In genomic region chr6:127446436-127446890, GRCm38 (mm10) we compare ENCODE assay signal across 8 mouse cellular contexts. TPM values are rescaled to one million over a fixed set of nuclear protein-coding genes. Genes with fewer than 3 reads are reported as not detected.
A peak's percentile ranks its signal among the peaks of the same experiment; 100 is the strongest.
DNase-seq lines count a peak whose midpoint lies in the region; ATAC-seq and TF ChIP-seq lines count a peak whose summit lies in the region.

Parp11 (plus strand) TSS chr6:127446840.

- peak; percentile 82 for TF ChIP-seq CTCF in bone marrow macrophage, adult 2 months (IDR thresholded peaks at IDR 0.05; ENCODE audit: low read depth, low read length)
- peak; percentile 92 for TF ChIP-seq CTCF in liver, embryonic 14.5 days (IDR thresholded peaks at IDR 0.05; ENCODE audit: low read depth)

- no peak within 1 kb of the TSS for H3K27ac ChIP-seq in bone marrow macrophage, adult 2 months (ENCODE audit: insufficient read depth, low read depth, low read length)
- no peak within 1 kb of the TSS for H3K27ac ChIP-seq in heart, embryonic 15.5 days
- H3K27ac ChIP-seq in liver, embryonic 14.5 days = no peak within 1 kb of the TSS
- no peak within 1 kb of the TSS for H3K27ac ChIP-seq in neural tube, embryonic 11.5 days (ENCODE audit: low read depth, low read length)
- no peak within 1 kb of the TSS for H3K27ac ChIP-seq in stomach, embryonic 16.5 days (ENCODE audit: low read length)

- H3K9me3 ChIP-seq in heart, embryonic 15.5 days (replicated peaks) = no peaks in the 10 kb centered on the region
- no peaks in the 10 kb centered on the region for H3K9me3 ChIP-seq in liver, embryonic 14.5 days (ENCODE audit: control insufficient read depth, low read length)
- H3K9me3 ChIP-seq in neural tube, embryonic 11.5 days (ENCODE audit: control insufficient read depth, low read length) = no peaks in the 10 kb centered on the region
- no peaks in the 10 kb centered on the region for H3K9me3 ChIP-seq in stomach, embryonic 16.5 days (replicated peaks; ENCODE audit: control insufficient read depth, low read length)

- WGBS in heart, embryonic 15.5 days = 16% methylated on average over 8 of the region's 8 CpGs
- 8% methylated on average over 8 of the region's 8 CpGs for WGBS in liver, embryonic 14.5 days (ENCODE audit: insufficient replicate concordance)
- 19% methylated on average over 8 of the region's 8 CpGs for WGBS in neural tube, embryonic 11.5 days
- WGBS in stomach, embryonic 16.5 days = 13% methylated on average over 8 of the region's 8 CpGs

- TF ChIP-seq EP300 in liver, embryonic 14.5 days (IDR thresholded peaks at IDR 0.05; ENCODE audit: low read depth) = no peak

- peak within 1 kb of the TSS; percentile 24 for H3K4me2 ChIP-seq in heart, embryonic 15.5 days
- peak within 1 kb of the TSS; percentile 20 for H3K4me2 ChIP-seq in liver, embryonic 14.5 days (ENCODE audit: low read depth)
- H3K4me2 ChIP-seq in neural tube, embryonic 11.5 days (ENCODE audit: low read depth) = no peak within 1 kb of the TSS
- peak within 1 kb of the TSS; percentile 46 for H3K4me2 ChIP-seq in stomach, embryonic 16.5 days (ENCODE audit: low read depth, low read length)

- peak; percentile 69 for ATAC-seq in erythroid progenitor cell, adult 5-6 weeks (replicated peaks; ENCODE audit: low FRiP score, poor library complexity, severe bottlenecking)
- ATAC-seq in heart, embryonic 15.5 days (replicated peaks; ENCODE audit: insufficient number of reproducible peaks, insufficient read depth, low FRiP score, low read depth) = no peak
- no peak for ATAC-seq in liver, embryonic 14.5 days (ENCODE audit: insufficient read depth)
- no peak for ATAC-seq in neural tube, embryonic 11.5 days (ENCODE audit: insufficient read depth, low FRiP score, low TSS enrichment)
- ATAC-seq in stomach, embryonic 16.5 days (ENCODE audit: insufficient read depth, low FRiP score) = no peak

- H3K4me1 ChIP-seq in bone marrow macrophage, adult 2 months (ENCODE audit: control insufficient read depth, insufficient read depth, low read length) = peaks cover 11% of the 10 kb centered on the region
- H3K4me1 ChIP-seq in heart, embryonic 15.5 days (replicated peaks) = no peaks in the 10 kb centered on the region; the same call in 1 of the 2 replicates
- H3K4me1 ChIP-seq in liver, embryonic 14.5 days (replicated peaks; ENCODE audit: control insufficient read depth in 2 of 2, insufficient read depth in 2 of 2, low read length in 1 of 2) = peaks cover 13 to 14% of the 10 kb centered on the region in 2 experiments
- H3K4me1 ChIP-seq in neural tube, embryonic 11.5 days (ENCODE audit: control insufficient read depth, insufficient read depth, low read length) = peaks cover 8% of the 10 kb centered on the region; the same call in 1 of the 2 replicates
- H3K4me1 ChIP-seq in stomach, embryonic 16.5 days (ENCODE audit: control insufficient read depth, insufficient read depth, low read length) = no peaks in the 10 kb centered on the region

- H3K27me3 ChIP-seq in heart, embryonic 15.5 days = peaks cover 14% of the 10 kb centered on the region
- peaks cover 4% of the 10 kb centered on the region for H3K27me3 ChIP-seq in liver, embryonic 14.5 days (ENCODE audit: control insufficient read depth, insufficient read depth, low read length)
- no peaks in the 10 kb centered on the region for H3K27me3 ChIP-seq in neural tube, embryonic 11.5 days (ENCODE audit: control insufficient read depth, insufficient read depth, low read length)
- H3K27me3 ChIP-seq in stomach, embryonic 16.5 days (ENCODE audit: control insufficient read depth, insufficient read depth, low read length) = 0 out of 2 replicates have a peak, but pooled peaks cover 2% of the 10 kb centered on the region

- TF ChIP-seq POLR2A in bone marrow macrophage, adult 2 months (IDR thresholded peaks at IDR 0.05; ENCODE audit: borderline replicate concordance, low read depth, low read length) = no peak

- H3K9ac ChIP-seq in heart, embryonic 15.5 days = no peak within 1 kb of the TSS
- H3K9ac ChIP-seq in liver, embryonic 14.5 days (replicated peaks) = no peak within 1 kb of the TSS
- no peak within 1 kb of the TSS for H3K9ac ChIP-seq in neural tube, embryonic 11.5 days (ENCODE audit: low read length)
- peak within 1 kb of the TSS; percentile 54 for H3K9ac ChIP-seq in stomach, embryonic 16.5 days (ENCODE audit: low read length)

- peak within 1 kb of the TSS; percentile 50 for H3K4me3 ChIP-seq in bone marrow macrophage, adult 2 months (ENCODE audit: insufficient read depth, low read length)
- no peak within 1 kb of the TSS for H3K4me3 ChIP-seq in heart, embryonic 15.5 days
- H3K4me3 ChIP-seq in liver, embryonic 14.5 days (ENCODE audit: insufficient read depth in 1 of 2, low read depth in 2 of 2, low read length in 2 of 2) = 0 out of 4 replicates have a peak within 1 kb of the TSS, but pooled peaks of 1 of the 2 experiments have one; percentile 17
- no peak within 1 kb of the TSS for H3K4me3 ChIP-seq in neural tube, embryonic 11.5 days (ENCODE audit: low read depth, low read length)
- H3K4me3 ChIP-seq in stomach, embryonic 16.5 days (replicated peaks; ENCODE audit: low read length) = peak within 1 kb of the TSS; percentile 27; the same call in 1 of the 2 replicates

- no peaks in the 10 kb centered on the region for H3K36me3 ChIP-seq in heart, embryonic 15.5 days
- no peaks in the 10 kb centered on the region for H3K36me3 ChIP-seq in liver, embryonic 14.5 days (replicated peaks; ENCODE audit: control insufficient read depth, insufficient read depth, low read depth)
- no peaks in the 10 kb centered on the region for H3K36me3 ChIP-seq in neural tube, embryonic 11.5 days (ENCODE audit: control insufficient read depth, insufficient read depth, low read length)
- H3K36me3 ChIP-seq in stomach, embryonic 16.5 days (ENCODE audit: control insufficient read depth, insufficient read depth, low read length) = no peaks in the 10 kb centered on the region

- peak; percentile 81 for DNase-seq in CD4-positive, CD25-positive, alpha-beta regulatory T cell, adult 2 months (ENCODE audit: low read depth, low spot score)
- DNase-seq in kidney, postnatal 25 days = peak; percentile 47 to 74
- peak; percentile 30 to 41 (median 39) for DNase-seq in liver, embryonic 14.5 days (ENCODE audit: low read depth in 3 of 3, low spot score in 3 of 3)
- DNase-seq in neural tube, embryonic 11.5 days (ENCODE audit: low spot score) = peak; percentile 73

RNA-seq across cellular contexts. Expression of gene Parp11, which starts in this region (rescaled TPM):
- 32.7 and 37.5 TPM in 2 replicates for polyA plus RNA-seq in bone marrow macrophage, adult 2 months (2012; ENCODE audit: insufficient read depth, insufficient read length, missing spikeins)
- 38.2 and 49.9 TPM in 2 replicates for total RNA-seq in erythroid progenitor cell, adult 5-6 weeks (2015; ENCODE audit: low replicate concordance)
- total RNA-seq in erythroid progenitor cell, adult 5-6 weeks (2017; ENCODE audit: low replicate concordance) = 58.1 and 84.8 TPM in 2 replicates
- 14.7 and 18.1 TPM in 2 replicates for polyA plus RNA-seq in heart, embryonic 15.5 days (2015; fragmentation: Nextera tagmentation; extraction: Ambion mirVana)
- 4.2 and 5.7 TPM in 2 replicates for polyA plus RNA-seq in liver, embryonic 14.5 days (2012; rRNA removed)
- 5.0 and 7.8 TPM in 2 replicates for polyA plus RNA-seq in liver, embryonic 14.5 days (2014; fragmentation: Nextera tagmentation; extraction: Ambion mirVana)
- 56.1 and 59.1 TPM in 2 replicates for polyA plus RNA-seq in neural tube, embryonic 11.5 days (2014; fragmentation: Nextera tagmentation; extraction: Ambion mirVana)
- polyA plus RNA-seq in stomach, embryonic 16.5 days (2015; fragmentation: Nextera tagmentation; extraction: Ambion mirVana) = 21.8 and 24.7 TPM in 2 replicates

Comparison
In these comparisons a context has a peak if more than half of its experiments do, and no peak if none do; other contexts are left out.
1. H3K4me3 ChIP-seq: peak in bone marrow macrophage, adult 2 months (single experiment) and stomach, embryonic 16.5 days (single experiment); none in heart, embryonic 15.5 days (single experiment) and neural tube, embryonic 11.5 days (single experiment).
2. Peak in every context shown above with its lines, with median percentiles within 50 percentile points of each other: DNase-seq.